8 mouse cellular contexts compared by ENCODE assay signal in genomic region chr11:67820221-67820620, GRCm38 (mm10). TPM values are rescaled to one million over a fixed set of nuclear protein-coding genes. Genes with fewer than 3 reads are reported as not detected.
DNase-seq lines count a peak whose midpoint lies in the region; ATAC-seq and TF ChIP-seq lines count a peak whose summit lies in the region.

No protein-coding gene starts in this region.

- H3K9me3 ChIP-seq in heart, embryonic 14.5 days (ENCODE audit: control insufficient read depth, low read length): no peaks in the 10 kb centered on the region
- no peaks in the 10 kb centered on the region for H3K9me3 ChIP-seq in forebrain, postnatal 0 days (ENCODE audit: low read length)

- DNase-seq in heart, adult 18-20 months: no peak
- peak; percentile 44 for DNase-seq in 416B (ENCODE audit: low read depth)
- peak; percentile 34 for DNase-seq in WW6 (ENCODE audit: low read depth, low spot score)
- peak; percentile 75 for DNase-seq in forebrain, postnatal 0 days
- peak; percentile 33 for DNase-seq in layer of hippocampus, adult 9-11 months
- DNase-seq in mesoderm, embryonic 11.5 days (ENCODE audit: low read depth, low spot score): peak; percentile 67

- peak; percentile 79 for TF ChIP-seq CTCF in forebrain, postnatal 0 days (IDR thresholded peaks at IDR 0.05; ENCODE audit: low read depth)

- peaks cover 1 to 2% of the 10 kb centered on the region in 2 experiments for H3K4me1 ChIP-seq in heart, embryonic 14.5 days (ENCODE audit: control insufficient read depth in 2 of 2, insufficient read depth in 2 of 2, low read length in 2 of 2)
- H3K4me1 ChIP-seq in forebrain, postnatal 0 days (ENCODE audit: insufficient read depth): peaks cover 13% of the 10 kb centered on the region; the same call in 1 of the 2 replicates

- peak overlapping the region; percentile 53 for H3K4me2 ChIP-seq in heart, embryonic 14.5 days (ENCODE audit: low read length)
- H3K4me2 ChIP-seq in forebrain, postnatal 0 days (ENCODE audit: low read depth): no peak overlapping the region

- no peaks in the 10 kb centered on the region for H3K36me3 ChIP-seq in heart, embryonic 14.5 days (ENCODE audit: control insufficient read depth, insufficient read depth, low read length)
- H3K36me3 ChIP-seq in forebrain, postnatal 0 days (ENCODE audit: insufficient read depth): no peaks in the 10 kb centered on the region

- no peak for ATAC-seq in heart, embryonic 14.5 days (ENCODE audit: insufficient number of reproducible peaks, insufficient read depth, low FRiP score, low read depth)
- ATAC-seq in forebrain, postnatal 0 days: peak; percentile 30; the same call in 1 of the 2 replicates
- no peak for ATAC-seq in activated CD4-positive, CD25-positive, alpha-beta regulatory T cell, adult 4 months

- H3K27ac ChIP-seq in heart, embryonic 14.5 days (replicated peaks in 1 of 2; ENCODE audit: control insufficient read depth in 1 of 2, insufficient read depth in 1 of 2, low read depth in 2 of 2, low read length in 2 of 2): no peak overlapping the region
- no peak overlapping the region; the same call in 1 of the 2 replicates for H3K27ac ChIP-seq in forebrain, postnatal 0 days (ENCODE audit: low read depth, low read length)

- WGBS in heart, embryonic 14.5 days: 26% methylated on average over 4 of the region's 4 CpGs
- WGBS in forebrain, postnatal 0 days: 27% methylated on average over 4 of the region's 4 CpGs

- H3K4me3 ChIP-seq in heart, embryonic 14.5 days (ENCODE audit: control insufficient read depth in 1 of 2, insufficient read depth in 1 of 2, low read depth in 1 of 2, low read length in 2 of 2): no peak overlapping the region
- H3K4me3 ChIP-seq in forebrain, postnatal 0 days (ENCODE audit: low read depth, low read length): no peak overlapping the region

- H3K27me3 ChIP-seq in heart, embryonic 14.5 days (ENCODE audit: control insufficient read depth, insufficient read depth, low read length): no peaks in the 10 kb centered on the region
- H3K27me3 ChIP-seq in forebrain, postnatal 0 days (ENCODE audit: insufficient read depth, low read length): no peaks in the 10 kb centered on the region

- H3K9ac ChIP-seq in heart, embryonic 14.5 days (ENCODE audit: low read length): no peak overlapping the region
- no peak overlapping the region; the same call in 1 of the 2 replicates for H3K9ac ChIP-seq in forebrain, postnatal 0 days

RNA-seq across cellular contexts. Expression of gene Dhrs7c, which starts 22.2 kb away (rescaled TPM):
- 13.0 and 14.7 TPM in 2 replicates for polyA plus RNA-seq in heart, embryonic 14.5 days (2014; fragmentation: Nextera tagmentation; extraction: Ambion mirVana)
- 100 to 1,000 TPM; 210 to 223 TPM for total RNA-seq in heart, adult 18-20 months (2021)
- 2.0 and 4.1 TPM in 2 replicates for total RNA-seq in forebrain, postnatal 0 days (2014; rRNA removed)
- polyA plus RNA-seq in forebrain, postnatal 0 days (2015; fragmentation: Nextera tagmentation; extraction: Ambion mirVana): 0.13 TPM in 1 of 2 replicates, not detected in the other
- not detected for polyA plus RNA-seq in activated CD4-positive, CD25-positive, alpha-beta regulatory T cell, adult 4 months (2017; shearing (Covaris generic))

RNA-seq across cellular contexts. Expression of gene Gsg1l2, which starts 45.8 kb away (rescaled TPM):
- polyA plus RNA-seq in heart, embryonic 14.5 days (2014; fragmentation: Nextera tagmentation; extraction: Ambion mirVana): not detected in 2 replicates
- total RNA-seq in heart, adult 18-20 months (2021): not detected
- not detected in 2 replicates for total RNA-seq in forebrain, postnatal 0 days (2014; rRNA removed)
- polyA plus RNA-seq in forebrain, postnatal 0 days (2015; fragmentation: Nextera tagmentation; extraction: Ambion mirVana): not detected in 2 replicates
- polyA plus RNA-seq in activated CD4-positive, CD25-positive, alpha-beta regulatory T cell, adult 4 months (2017; shearing (Covaris generic)): not detected

RNA-seq across cellular contexts. Expression of gene Glp2r, which starts 49.3 kb away (rescaled TPM):
- polyA plus RNA-seq in heart, embryonic 14.5 days (2014; fragmentation: Nextera tagmentation; extraction: Ambion mirVana): not detected in 2 replicates
- total RNA-seq in heart, adult 18-20 months (2021): not detected
- 0.05 and 0.08 TPM in 2 replicates for total RNA-seq in forebrain, postnatal 0 days (2014; rRNA removed)
- polyA plus RNA-seq in forebrain, postnatal 0 days (2015; fragmentation: Nextera tagmentation; extraction: Ambion mirVana): 0.04 and 0.07 TPM in 2 replicates
- polyA plus RNA-seq in activated CD4-positive, CD25-positive, alpha-beta regulatory T cell, adult 4 months (2017; shearing (Covaris generic)): not detected

Comparison
In these comparisons a context has a peak if more than half of its experiments do, and no peak if none do; other contexts are left out.
1. DNase-seq: peak in 416B (single experiment), WW6 (single experiment), forebrain, postnatal 0 days (single experiment), layer of hippocampus, adult 9-11 months (single experiment) and mesoderm, embryonic 11.5 days (single experiment); none in heart, adult 18-20 months (0 of 2).
2. RNA of gene Dhrs7c, which starts 22.2 kb away (polyA plus RNA-seq): 13.0 to 14.7 TPM in heart, embryonic 14.5 days; 0.13 TPM in forebrain, postnatal 0 days and not detected in activated CD4-positive, CD25-positive, alpha-beta regulatory T cell, adult 4 months; every median in the first group is over 10 times any median in the second.